Mouse (Mus musculus) liver, embryonic 11.5 days (tissue): ENCODE measurements around the gene Imp4. TPM values are rescaled to one million over a fixed set of nuclear protein-coding genes. Genes with fewer than 3 reads are reported as not detected.
A peak's percentile ranks its signal among the peaks of the same experiment; 100 is the strongest.
"Not testable (repeated sequence)": the region's sequence is repeated elsewhere in the genome, so short reads cannot be mapped to it uniquely, and the experiment has no call there.

Experiments used
- ATAC-seq: fragments of 200-750 bp; cut with Nextera tagmentation; replicated peaks from 2 replicates; pipeline ENCODE4 v1.8.0; 2017; ENCODE audit warnings: moderate number of reproducible peaks, mild to moderate bottlenecking, moderate TSS enrichment, moderate library complexity; ENCODE audit not compliant: low FRiP score
- DNase-seq: peaks from one replicate; pipeline ENCODE4 v3.0.0-alpha.2; 2017; ENCODE audit warnings: low spot score
- H3K27ac ChIP-seq: fragments of 300-500 bp; sonication (generic); 2 replicates; pipeline ENCODE4 v1.5.1; 2014; ENCODE audit warnings: mild to moderate bottlenecking, low read depth, low read length, control low read depth
- H3K27me3 ChIP-seq: fragments of 300-500 bp; sonication (generic); replicated peaks from 2 replicates; pipeline ENCODE4 v1.6.1; 2014; ENCODE audit warnings: low read length, mixed read lengths; ENCODE audit not compliant: control insufficient read depth, insufficient read depth
- H3K36me3 ChIP-seq: fragments of 300-500 bp; sonication (generic); 2 replicates; pipeline ENCODE4 v1.6.1; 2014; ENCODE audit warnings: mild to moderate bottlenecking, low read length, moderate library complexity, mixed read lengths; ENCODE audit not compliant: control insufficient read depth, insufficient read depth
- H3K4me1 ChIP-seq: fragments of 300-500 bp; sonication (generic); replicated peaks from 2 replicates; pipeline ENCODE4 v1.6.1; 2014; ENCODE audit warnings: low read length, mixed read lengths; ENCODE audit not compliant: control insufficient read depth, insufficient read depth
- H3K4me2 ChIP-seq: fragments of 300-500 bp; sonication (generic); 2 replicates; pipeline ENCODE4 v1.6.1; 2014; ENCODE audit warnings: mild to moderate bottlenecking, control low read depth, moderate library complexity
- H3K4me3 ChIP-seq: fragments of 300-500 bp; sonication (generic); 2 replicates; pipeline ENCODE4 v1.5.1; 2014; ENCODE audit warnings: low read depth, low read length, control low read depth
- H3K9ac ChIP-seq: fragments of 300-500 bp; sonication (generic); 2 replicates; pipeline ENCODE4 v1.6.1; 2014; ENCODE audit warnings: low read depth, low read length, control low read depth
- H3K9me3 ChIP-seq: fragments of 300-500 bp; sonication (generic); 2 replicates; pipeline ENCODE4 v1.6.1; 2016; ENCODE audit warnings: low read length, inconsistent platforms, mixed read lengths; ENCODE audit not compliant: control insufficient read depth
- WGBS: fragments of 180-500 bp; shearing (Covaris S2); extraction: QIAGEN DNeasy Blood & Tissue Kit; methylation state at CpG from one replicate; pipeline ENCODE4 v1.1.7; 2014; 5-methylcytosine and 5-hydroxymethylcytosine counted together
- polyA plus RNA-seq: library from polyadenylated mRNA; unstranded; fragments of >200 nt; fragmentation: Nextera tagmentation; extraction: Ambion mirVana; gene quantifications from 2 replicates; pipeline ENCODE4 v1.2.1, GENCODE M21; 2014

Imp4 gene
- polyA plus RNA-seq, 1 experiment from 2014 or later = 141 TPM

GRCm38 (mm10) chr1:34432776-34433481 is 6.7 kb upstream of the Imp4 start:
- WGBS = 20% methylated on average over 35 of the region's 35 CpGs
- H3K4me3 ChIP-seq = peak overlapping the region; percentile 77
- ATAC-seq (peak; percentile 46), DNase-seq (peak; percentile 60)
- H3K9ac ChIP-seq = peak overlapping the region; percentile 51
- peak overlapping the region; percentile 42; the same call in 1 of the 2 replicates for H3K27ac ChIP-seq
- no peaks in the 10 kb centered on the region for H3K4me1 ChIP-seq
- peak overlapping the region; percentile 78 for H3K4me2 ChIP-seq
- H3K27me3 ChIP-seq = no peaks in the 10 kb centered on the region
- H3K36me3 ChIP-seq = no peaks in the 10 kb centered on the region
- H3K9me3 ChIP-seq = peaks cover 25% of the 10 kb centered on the region; the same call in 1 of the 2 replicates

GRCm38 (mm10) chr1:34433891-34434521 is 5.6 kb upstream of the Imp4 start:
- Histone ChIP-seq H3K4me3 (peak overlapping the region; percentile 77), H3K36me3 (no peaks in the 10 kb centered on the region), H3K4me1 (no peaks in the 10 kb centered on the region; the same call in 1 of the 2 replicates), H3K27ac (peak overlapping the region; percentile 42), H3K9ac (peak overlapping the region; percentile 55), H3K27me3 (no peaks in the 10 kb centered on the region), H3K4me2 (peak overlapping the region; percentile 78), H3K9me3 (peaks cover 25% of the 10 kb centered on the region; the same call in 1 of the 2 replicates)
- ATAC-seq (no peak), DNase-seq (peak; percentile 53)
- 14% methylated on average over 19 of the region's 19 CpGs for WGBS

GRCm38 (mm10) chr1:34434660-34435160 is 4.9 kb upstream of the Imp4 start:
- WGBS = under 1% methylated on average over 30 of the region's 30 CpGs
- H3K4me1 ChIP-seq = no peaks in the 10 kb centered on the region; the same call in 1 of the 2 replicates
- ATAC-seq = peak; percentile 61
- H3K27ac ChIP-seq = peak overlapping the region; percentile 53; the same call in 1 of the 2 replicates
- H3K27me3 ChIP-seq = no peaks in the 10 kb centered on the region
- H3K4me2 ChIP-seq = peak overlapping the region; percentile 78
- DNase-seq = peak; percentile 96
- peak overlapping the region; percentile 77 for H3K4me3 ChIP-seq
- peaks cover 19% of the 10 kb centered on the region; the same call in 1 of the 2 replicates for H3K9me3 ChIP-seq
- peak overlapping the region; percentile 68 for H3K9ac ChIP-seq
- no peaks in the 10 kb centered on the region for H3K36me3 ChIP-seq

GRCm38 (mm10) chr1:34435371-34436120 is 4.1 kb upstream of the Imp4 start:
- 35% methylated on average over 8 of the region's 8 CpGs for WGBS
- peak overlapping the region; percentile 78 for H3K4me2 ChIP-seq
- peak overlapping the region; percentile 77 for H3K4me3 ChIP-seq
- H3K36me3 ChIP-seq = no peaks in the 10 kb centered on the region
- no peak for DNase-seq
- ATAC-seq = no peak
- H3K9me3 ChIP-seq = peaks cover 12% of the 10 kb centered on the region; the same call in 1 of the 2 replicates
- H3K9ac ChIP-seq = peak overlapping the region; percentile 68
- H3K27ac ChIP-seq = peak overlapping the region; percentile 53; the same call in 1 of the 2 replicates
- H3K27me3 ChIP-seq = no peaks in the 10 kb centered on the region
- H3K4me1 ChIP-seq = no peaks in the 10 kb centered on the region; the same call in 1 of the 2 replicates

- Histone ChIP-seq H3K36me3 (no peaks in the 10 kb centered on the region; the same call in 1 of the 2 replicates), H3K4me2 (no peak overlapping the region), H3K4me1 (peaks cover 6% of the 10 kb centered on the region; the same call in 1 of the 2 replicates), H3K4me3 (no peak overlapping the region), H3K9ac (no peak overlapping the region), H3K27ac (no peak overlapping the region), H3K27me3 (no peaks in the 10 kb centered on the region), H3K9me3 (peaks cover 11% of the 10 kb centered on the region; the same call in 1 of the 2 replicates)
- DNase-seq (no peak), ATAC-seq (no peak)
- 92% methylated on average over 3 of the region's 3 CpGs for WGBS
Observed at GRCm38 (mm10) chr1:34436374-34436773, 3.3 kb upstream of the Imp4 start.

GRCm38 (mm10) chr1:34437366-34437765 is 2.3 kb upstream of the Imp4 start:
- H3K4me3 ChIP-seq, DNase-seq, H3K27ac ChIP-seq, H3K4me2 ChIP-seq, ATAC-seq, H3K4me1 ChIP-seq, H3K36me3 ChIP-seq, H3K9ac ChIP-seq, H3K27me3 ChIP-seq, H3K9me3 ChIP-seq: not testable (repeated sequence)
- WGBS = 93% methylated on average over 8 of the region's 8 CpGs

- ATAC-seq = no peak
- H3K4me3 ChIP-seq = peak overlapping the region; percentile 70
Observed at GRCm38 (mm10) chr1:34438381-34439051, 1.1 kb upstream of the Imp4 start.

More at GRCm38 (mm10) chr1:34438381-34439051, 1.1 kb upstream of the Imp4 start:
- WGBS = 32% methylated on average over 15 of the region's 20 CpGs
- Histone ChIP-seq H3K4me1 (peaks cover 6% of the 10 kb centered on the region; the same call in 1 of the 2 replicates), H3K9ac (peak overlapping the region; percentile 75), H3K27ac (no peak overlapping the region), H3K27me3 (no peaks in the 10 kb centered on the region), H3K9me3 (no peaks in the 10 kb centered on the region), H3K4me2 (peak overlapping the region; percentile 74), H3K36me3 (peaks cover 15% of the 10 kb centered on the region)
- DNase-seq = no peak
